Mouse (Mus musculus) lung, embryonic 16.5 days (tissue): Measurements from ENCODE around the gene Lins1. TPM values are rescaled to one million over a fixed set of nuclear protein-coding genes. Genes with fewer than 3 reads are reported as not detected.

ENCODE experiments used
- ATAC-seq: fragments of 200-750 bp; cut with Nextera tagmentation; 2 replicates; pipeline ENCODE4 v1.8.0; 2017; ENCODE audit warnings: low read depth, mild to moderate bottlenecking, moderate library complexity
- H3K27ac ChIP-seq: fragments of 300-500 bp; sonication (generic); 2 replicates; pipeline ENCODE4 v1.5.1; 2014; ENCODE audit warnings: mild to moderate bottlenecking, control low read depth, low read length
- H3K27me3 ChIP-seq: fragments of 300-500 bp; sonication (generic); 2 replicates; pipeline ENCODE4 v1.6.1; 2014; ENCODE audit warnings: low read depth, low read length, mixed read lengths; ENCODE audit not compliant: control insufficient read depth, insufficient read depth
- H3K36me3 ChIP-seq: fragments of 300-500 bp; sonication (generic); 2 replicates; pipeline ENCODE4 v1.6.1; 2014; ENCODE audit warnings: low read length; ENCODE audit not compliant: control insufficient read depth, insufficient read depth
- H3K4me1 ChIP-seq: fragments of 300-500 bp; sonication (generic); replicated peaks from 2 replicates; pipeline ENCODE4 v1.6.1; 2014; ENCODE audit warnings: low read length, mixed read lengths; ENCODE audit not compliant: control insufficient read depth, insufficient read depth
- H3K4me2 ChIP-seq: fragments of 300-500 bp; sonication (generic); 2 replicates; pipeline ENCODE4 v1.6.1; 2014; ENCODE audit warnings: low read depth, low read length, control low read depth
- H3K4me3 ChIP-seq: fragments of 300-500 bp; sonication (generic); 2 replicates; pipeline ENCODE4 v1.5.1; 2014; ENCODE audit warnings: mild to moderate bottlenecking, low read length, control low read depth
- H3K9ac ChIP-seq: fragments of 300-500 bp; sonication (generic); 2 replicates; pipeline ENCODE4 v1.6.1; 2014; ENCODE audit warnings: low read length, control low read depth
- H3K9me3 ChIP-seq: fragments of 300-500 bp; sonication (generic); 2 replicates; pipeline ENCODE4 v1.6.1; 2016; ENCODE audit warnings: low read length; ENCODE audit not compliant: control insufficient read depth
- WGBS: fragments of 180-500 bp; shearing (Covaris S2); extraction: QIAGEN DNeasy Blood & Tissue Kit; methylation state at CpG from one replicate; pipeline ENCODE4 v1.1.7; 2014; 5-methylcytosine and 5-hydroxymethylcytosine counted together
- polyA plus RNA-seq: library from polyadenylated mRNA; unstranded; fragments of >200 nt; fragmentation: Nextera tagmentation; extraction: Ambion mirVana; gene quantifications from 2 replicates; pipeline ENCODE4 v1.2.1, GENCODE M21; 2015

Lins1 gene
- polyA plus RNA-seq, 1 experiment from 2014 or later = 20.9 TPM

DNA sequence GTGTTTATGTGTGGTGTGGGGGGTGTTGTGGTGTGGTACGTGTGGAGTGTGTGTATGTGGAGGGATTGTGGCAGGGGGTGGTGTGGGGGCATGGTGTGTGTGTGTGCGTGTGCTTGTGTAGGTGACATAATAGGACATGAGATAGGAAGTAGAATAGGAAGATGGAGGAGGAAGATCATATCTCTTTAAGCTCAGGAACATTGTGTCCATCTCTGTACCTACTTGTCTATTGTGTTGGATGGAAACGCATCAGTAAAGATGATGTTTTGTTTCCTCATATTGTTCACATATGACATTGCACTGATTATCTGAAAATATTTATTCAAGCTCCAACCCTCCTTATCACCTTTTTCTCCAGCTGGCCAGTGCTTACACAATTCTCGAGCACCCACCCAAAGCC is 47.7 kb downstream of the Lins1 start:
- Histone ChIP-seq H3K9ac (no peak overlapping the region), H3K4me3 (no peak overlapping the region), H3K4me1 (peaks cover 2% of the 10 kb centered on the region), H3K4me2 (no peak overlapping the region), H3K9me3 (no peaks in the 10 kb centered on the region), H3K27me3 (no peaks in the 10 kb centered on the region), H3K27ac (no peak overlapping the region), H3K36me3 (no peaks in the 10 kb centered on the region)
- ATAC-seq = no peak
- 70% methylated on average over 4 of the region's 4 CpGs for WGBS

DNA sequence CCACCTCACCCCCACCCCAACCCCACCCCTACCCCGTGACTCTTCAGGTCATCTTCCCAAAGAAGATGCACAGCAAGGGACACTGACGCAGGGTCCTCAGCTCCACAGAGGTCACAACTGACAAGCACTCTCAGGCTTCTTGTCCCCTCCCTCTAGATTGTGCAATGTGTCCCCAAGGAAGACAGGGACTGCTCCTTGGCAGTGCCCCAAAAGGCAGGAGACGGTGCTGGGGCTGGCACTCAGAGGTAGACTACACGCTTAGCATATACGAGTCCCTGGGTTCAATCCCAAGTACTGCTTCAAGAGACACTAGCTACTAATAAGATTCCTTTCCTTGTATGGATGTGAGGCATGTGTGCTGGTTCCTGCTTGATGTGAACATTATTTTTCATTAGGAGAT is 51.3 kb downstream of the Lins1 start:
- Histone ChIP-seq H3K27me3 (no peaks in the 10 kb centered on the region), H3K4me2 (no peak overlapping the region), H3K36me3 (no peaks in the 10 kb centered on the region), H3K9me3 (no peaks in the 10 kb centered on the region), H3K27ac (no peak overlapping the region), H3K4me1 (peaks cover 2% of the 10 kb centered on the region), H3K9ac (no peak overlapping the region), H3K4me3 (no peak overlapping the region)
- no peak for ATAC-seq
- 64% methylated on average over 5 of the region's 5 CpGs for WGBS

GRCm38 (mm10) chr7:66741412-66741811 is 51.7 kb downstream of the Lins1 start:
- Histone ChIP-seq H3K27me3 (no peaks in the 10 kb centered on the region), H3K4me1 (peaks cover 2% of the 10 kb centered on the region), H3K27ac (no peak overlapping the region), H3K4me2 (no peak overlapping the region), H3K9ac (no peak overlapping the region), H3K4me3 (no peak overlapping the region), H3K36me3 (no peaks in the 10 kb centered on the region), H3K9me3 (no peaks in the 10 kb centered on the region)
- WGBS = 63% methylated on average over 8 of the region's 8 CpGs
- no peak for ATAC-seq

DNA sequence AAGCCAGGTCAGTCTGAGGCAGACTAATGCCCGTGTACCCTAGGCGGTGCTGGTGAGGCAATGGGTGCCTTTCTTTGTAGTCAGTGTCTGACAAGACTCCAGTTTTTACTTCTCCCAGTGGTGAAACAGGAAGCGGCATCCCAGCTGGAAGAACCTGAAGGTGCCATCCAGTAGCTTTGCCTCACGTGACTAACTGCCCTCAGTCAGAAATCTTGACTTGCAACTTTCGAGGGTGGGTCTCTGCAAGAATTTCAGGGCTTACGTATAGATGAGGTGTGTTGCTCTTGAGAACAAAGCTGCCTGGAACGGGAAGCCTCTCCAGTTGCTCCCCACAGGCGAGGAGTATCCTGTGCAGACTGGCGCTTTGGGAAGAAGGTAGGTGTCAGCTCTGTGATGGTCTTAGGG is 53.7 kb downstream of the Lins1 start, which contains the start of gene Cers3:
TSS of gene Cers3 (plus strand) at position 128 of the 405 bp plus-strand sequence.
- H3K4me1 ChIP-seq = peaks cover 2% of the 10 kb centered on the region
- ATAC-seq = peak; percentile 82
- peak within 1 kb of the TSS; percentile 47 for H3K4me2 ChIP-seq
- H3K9ac ChIP-seq = 0 out of 2 replicates have a peak within 1 kb of the TSS, but pooled peaks have one; percentile 10
- 47% methylated on average over 9 of the region's 9 CpGs for WGBS
- H3K4me3 ChIP-seq = peak within 1 kb of the TSS; percentile 3
- no peaks in the 10 kb centered on the region for H3K36me3 ChIP-seq
- no peaks in the 10 kb centered on the region for H3K9me3 ChIP-seq
- peak within 1 kb of the TSS; percentile 4; the same call in 1 of the 2 replicates for H3K27ac ChIP-seq
- H3K27me3 ChIP-seq = no peaks in the 10 kb centered on the region

DNA sequence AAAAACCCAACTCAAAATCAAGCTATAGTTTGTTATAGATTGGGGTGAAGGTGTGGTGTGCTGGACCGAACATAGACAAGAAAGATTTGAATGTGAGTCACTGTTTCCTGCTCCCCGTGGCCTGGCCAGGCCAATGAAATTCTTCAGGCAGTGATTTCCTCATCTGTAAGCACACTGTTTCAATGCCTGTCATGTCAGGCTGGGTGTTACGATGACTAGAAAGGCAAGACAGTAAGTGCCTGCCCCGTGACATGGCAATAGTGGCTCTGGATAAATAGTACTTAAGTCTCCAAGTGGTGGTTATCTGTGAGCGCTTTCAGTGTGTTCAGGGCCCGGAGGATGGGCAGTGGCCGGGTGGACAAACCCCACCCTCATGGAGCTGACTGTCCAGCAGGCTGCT is 57.3 kb downstream of the Lins1 start:
- no peak overlapping the region for H3K9ac ChIP-seq
- H3K36me3 ChIP-seq = no peaks in the 10 kb centered on the region
- no peaks in the 10 kb centered on the region for H3K9me3 ChIP-seq
- H3K4me3 ChIP-seq = no peak overlapping the region
- no peaks in the 10 kb centered on the region for H3K4me1 ChIP-seq
- WGBS = 40% methylated on average over 7 of the region's 7 CpGs
- H3K27ac ChIP-seq = no peak overlapping the region
- H3K27me3 ChIP-seq = no peaks in the 10 kb centered on the region
- H3K4me2 ChIP-seq = no peak overlapping the region
- no peak for ATAC-seq

GRCm38 (mm10) chr7:66749998-66750397 is 60.3 kb downstream of the Lins1 start:
- no peak for ATAC-seq
- H3K27me3 ChIP-seq = no peaks in the 10 kb centered on the region

DNA sequence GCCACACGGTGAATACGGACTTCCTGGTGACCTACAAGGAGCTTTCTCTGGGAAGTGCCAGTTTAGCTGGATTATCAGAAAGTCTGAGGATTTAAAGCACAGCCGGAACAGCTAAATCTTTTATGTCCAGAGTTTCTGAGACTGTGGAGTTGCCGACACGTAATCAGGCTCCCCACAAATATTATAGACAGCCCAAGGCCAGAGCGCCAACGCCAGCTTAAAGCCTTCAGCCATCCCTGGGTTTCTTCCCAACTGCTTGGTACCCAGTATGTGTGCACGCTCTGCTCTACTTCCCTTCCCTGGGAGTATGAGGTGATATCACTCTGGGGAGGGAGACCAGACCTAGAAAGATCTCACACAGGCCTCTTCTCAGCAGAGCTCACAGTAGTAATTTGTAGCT is 64.1 kb downstream of the Lins1 start:
- Histone ChIP-seq H3K9me3 (no peaks in the 10 kb centered on the region), H3K9ac (no peak overlapping the region; the same call in 1 of the 2 replicates), H3K36me3 (no peaks in the 10 kb centered on the region), H3K4me2 (no peak overlapping the region), H3K27me3 (no peaks in the 10 kb centered on the region), H3K27ac (no peak overlapping the region), H3K4me3 (no peak overlapping the region), H3K4me1 (no peaks in the 10 kb centered on the region)
- 68% methylated on average over 8 of the region's 8 CpGs for WGBS
- ATAC-seq = no peak

More at GRCm38 (mm10) chr7:66749998-66750397, 60.3 kb downstream of the Lins1 start:
- no peaks in the 10 kb centered on the region for H3K36me3 ChIP-seq
- no peak overlapping the region for H3K4me3 ChIP-seq
- WGBS = 57% methylated on average over 1 of the region's 1 CpGs
- no peak overlapping the region for H3K9ac ChIP-seq
- no peak overlapping the region for H3K4me2 ChIP-seq
- H3K27ac ChIP-seq = no peak overlapping the region
- H3K4me1 ChIP-seq = no peaks in the 10 kb centered on the region
- no peaks in the 10 kb centered on the region for H3K9me3 ChIP-seq

- Histone ChIP-seq H3K4me1 (no peaks in the 10 kb centered on the region), H3K4me3 (no peak overlapping the region), H3K9ac (no peak overlapping the region), H3K4me2 (no peak overlapping the region), H3K27ac (no peak overlapping the region), H3K9me3 (no peaks in the 10 kb centered on the region), H3K27me3 (no peaks in the 10 kb centered on the region), H3K36me3 (no peaks in the 10 kb centered on the region)
- no peak for ATAC-seq
- WGBS = 63% methylated on average over 7 of the region's 7 CpGs
Measured at GRCm38 (mm10) chr7:66755611-66756010, 65.9 kb downstream of the Lins1 start.
